Mouse (Mus musculus) small intestine, adult 2 months (tissue): ENCODE data around the gene Bcl2l1.

Source experiments
- CTCF ChIP-seq: fragments of 200-500 bp; IDR thresholded peaks from 2 replicates; pipeline ENCODE4 v1.5.1; 2012; ENCODE audit warnings: low read depth, mild to moderate bottlenecking, control low read depth, inconsistent platforms, low read length, moderate library complexity, mixed read lengths; ENCODE audit not compliant: insufficient replicate concordance, insufficient read length; ENCODE audit errors: extremely low read depth
- POLR2A ChIP-seq: fragments of 200-500 bp; IDR thresholded peaks from 2 replicates; pipeline ENCODE4 v1.6.1; 2012; ENCODE audit warnings: low read depth, mild to moderate bottlenecking, control low read depth, inconsistent platforms, low read length, moderate library complexity

- TF ChIP-seq CTCF = no peak
- TF ChIP-seq POLR2A = no peak
These were observed 3.5 kb downstream of the Bcl2l1 start for GRCm38 (mm10) chr2:152828011-152828370.
